8 mouse cellular contexts compared by ENCODE assay signal in genomic region chr12:3235646-3236161, GRCm38 (mm10).
DNase-seq lines count a peak whose midpoint lies in the region; ATAC-seq and TF ChIP-seq lines count a peak whose summit lies in the region.

No protein-coding gene starts in this region.

- H3K4me3 ChIP-seq in forebrain, embryonic 15.5 days = peak overlapping the region; percentile 71
- peak overlapping the region; percentile 93 for H3K4me3 ChIP-seq in lung, adult 2 months (replicated peaks; ENCODE audit: extremely low read depth, low read depth, low read length)

- H3K4me1 ChIP-seq in forebrain, embryonic 15.5 days = peaks cover 4% of the 10 kb centered on the region
- H3K4me1 ChIP-seq in lung, adult 2 months (ENCODE audit: control insufficient read depth, insufficient read depth, low read length) = peaks cover 3% of the 10 kb centered on the region; the same call in 1 of the 2 replicates

- no peak for TF ChIP-seq POLR2A in lung, adult 2 months (IDR thresholded peaks at IDR 0.05; ENCODE audit: borderline replicate concordance, extremely low read depth, low read depth, low read length)

- H3K9me3 ChIP-seq in forebrain, embryonic 15.5 days = no peaks in the 10 kb centered on the region

- H3K27me3 ChIP-seq in forebrain, embryonic 15.5 days = no peaks in the 10 kb centered on the region

- peak overlapping the region; percentile 49 for H3K4me2 ChIP-seq in forebrain, embryonic 15.5 days (replicated peaks)

- peak; percentile 94 for DNase-seq in ES-CJ7 (ENCODE audit: low read depth, low spot score)
- peak; percentile 87 for DNase-seq in c-Kit-positive CD71-positive TER-119-positive erythroid progenitor cells, embryonic 14.5 days (ENCODE audit: low spot score)
- peak; percentile 81 for DNase-seq in heart, postnatal 25 days (ENCODE audit: low spot score)
- DNase-seq in layer of hippocampus, adult 18-20 months (ENCODE audit: low spot score in 2 of 2) = peak; percentile 92 to 97
- DNase-seq in lung, adult 2 months = peak; percentile 96
- peak; percentile 84 for DNase-seq in ovary, adult 18-20 months (ENCODE audit: low spot score)
- peak; percentile 94 for DNase-seq in thymus, postnatal 0 days (ENCODE audit: low spot score)

- peak; percentile 62 for TF ChIP-seq CTCF in lung, adult 2 months (IDR thresholded peaks at IDR 0.05; ENCODE audit: insufficient read depth, low read length)

- peaks cover 20% of the 10 kb centered on the region for H3K36me3 ChIP-seq in forebrain, embryonic 15.5 days

- H3K9ac ChIP-seq in forebrain, embryonic 15.5 days (replicated peaks) = peak overlapping the region; percentile 53

- WGBS in forebrain, embryonic 15.5 days = 20% methylated on average over 39 of the region's 39 CpGs
- WGBS in lung, adult 2 months = 7% methylated on average over 39 of the region's 39 CpGs

- intact Hi-C loops in heart, postnatal 25 days (cut with DNase I) = loop anchor here (1.0 to 10.0 kb wide), 4 partner anchors 73 to 999 kb away; partner anchors contain the start of genes Asxl2, Cenpo and Ptrhd1

- H3K27ac ChIP-seq in forebrain, embryonic 15.5 days (replicated peaks) = peak overlapping the region; percentile 89

- ATAC-seq in forebrain, embryonic 15.5 days (replicated peaks) = peak; percentile 78

Comparison
In these comparisons a context has a peak if more than half of its experiments do, and no peak if none do; other contexts are left out.
1. Peak in every context shown above with its lines: DNase-seq, ATAC-seq, H3K4me3 ChIP-seq and H3K27ac ChIP-seq.